9 mouse cellular contexts compared by ENCODE assay signal in genomic region chr1:157552749-157553451, GRCm38 (mm10). TPM values are rescaled to one million over a fixed set of nuclear protein-coding genes. Genes with fewer than 3 reads are reported as not detected.
DNase-seq lines count a peak whose midpoint lies in the region; ATAC-seq and TF ChIP-seq lines count a peak whose summit lies in the region.
"Had no signal": no experiment of that assay in that cellular context is flagged by ENCODE, and none has a peak within 500 bp of the region (broad histone marks: within the 10 kb centered on the region; RNA-seq: fewer than 3 reads in every experiment).

No protein-coding gene starts in this region.

- no peaks in the 10 kb centered on the region for H3K36me3 ChIP-seq in limb, embryonic 11.5 days (ENCODE audit: control insufficient read depth, insufficient read depth, low read length)
- H3K36me3 ChIP-seq in splenic B cell, adult 2 months (ENCODE audit: control insufficient read depth, insufficient read depth, low read length, poor library complexity, severe bottlenecking) = no peaks in the 10 kb centered on the region
- H3K36me3 ChIP-seq: embryonic facial prominence, embryonic 15.5 days had no signal

- 65% methylated on average over 7 of the region's 7 CpGs for WGBS in cerebellum, adult 2 months
- 57% methylated on average over 7 of the region's 7 CpGs for WGBS in limb, embryonic 11.5 days

- H3K4me1 ChIP-seq in cerebellum, adult 2 months (ENCODE audit: control insufficient read depth, insufficient read depth, low read length) = peaks cover 21% of the 10 kb centered on the region
- H3K4me1 ChIP-seq in limb, embryonic 11.5 days (ENCODE audit: control insufficient read depth, insufficient read depth, low read length) = 0 out of 2 replicates have a peak, but pooled peaks cover 7% of the 10 kb centered on the region

- no peaks in the 10 kb centered on the region for H3K27me3 ChIP-seq in cerebellum, adult 2 months (ENCODE audit: control insufficient read depth, insufficient read depth, low read length)
- H3K27me3 ChIP-seq in limb, embryonic 11.5 days (ENCODE audit: control insufficient read depth, insufficient read depth, low read length) = 0 out of 2 replicates have a peak, but pooled peaks cover 2% of the 10 kb centered on the region
- no peaks in the 10 kb centered on the region for H3K27me3 ChIP-seq in splenic B cell, adult 2 months (ENCODE audit: control insufficient read depth, insufficient read depth, low read length, poor library complexity, severe bottlenecking)

- H3K27ac ChIP-seq in cerebellum, adult 2 months (ENCODE audit: insufficient read depth, low read length) = no peak overlapping the region
- no peak overlapping the region for H3K27ac ChIP-seq in limb, embryonic 11.5 days (replicated peaks; ENCODE audit: low read depth, low read length)
- H3K27ac ChIP-seq: embryonic facial prominence, embryonic 15.5 days had no signal

- peak; percentile 50 for DNase-seq in urinary bladder, postnatal 14 days (ENCODE audit: low spot score)
- no peak for DNase-seq in urinary bladder, adult 2 months (ENCODE audit: low spot score)
- DNase-seq in cerebellum, adult 2 months = peak; percentile 75 to 79
- DNase-seq in frontal cortex, adult 2 months (ENCODE audit: extremely low spot score in 1 of 2, low spot score in 1 of 2) = peak; percentile 74 to 86
- peak; percentile 50 for DNase-seq in kidney, adult 9 months
- DNase-seq in limb, embryonic 11.5 days (ENCODE audit: low spot score) = peak; percentile 72
- DNase-seq in naive thymus-derived CD4-positive, alpha-beta T cell, adult 2 months (ENCODE audit: low read depth) = peak; percentile 63
- DNase-seq in splenic B cell, adult 2 months (ENCODE audit: low read depth, low spot score) = peak; percentile 82

- no peak for ATAC-seq in limb, embryonic 11.5 days (ENCODE audit: insufficient number of reproducible peaks, low FRiP score, low TSS enrichment, low read depth)

- no peak overlapping the region for H3K4me3 ChIP-seq in cerebellum, adult 2 months (replicated peaks; ENCODE audit: insufficient read depth, low read depth, low read length)
- H3K4me3 ChIP-seq in limb, embryonic 11.5 days (ENCODE audit: low read depth, low read length) = no peak overlapping the region
- H3K4me3 ChIP-seq: embryonic facial prominence, embryonic 15.5 days had no signal

- H3K9ac ChIP-seq in limb, embryonic 11.5 days (ENCODE audit: low read length) = no peak overlapping the region
- H3K9ac ChIP-seq: embryonic facial prominence, embryonic 15.5 days had no signal

- TF ChIP-seq POLR2A in cerebellum, adult 2 months (IDR thresholded peaks at IDR 0.05; ENCODE audit: borderline replicate concordance, insufficient read depth, low read length) = no peak

- peak; percentile 99 for TF ChIP-seq CTCF in cerebellum, adult 2 months (IDR thresholded peaks at IDR 0.05; ENCODE audit: borderline replicate concordance, insufficient read depth, low read depth, low read length)

- H3K9me3 ChIP-seq in limb, embryonic 11.5 days (ENCODE audit: control insufficient read depth, low read length) = no peaks in the 10 kb centered on the region
- H3K9me3 ChIP-seq: embryonic facial prominence, embryonic 15.5 days had no signal

- no peak overlapping the region for H3K4me2 ChIP-seq in limb, embryonic 11.5 days (ENCODE audit: low read depth, severe bottlenecking)
- H3K4me2 ChIP-seq: embryonic facial prominence, embryonic 15.5 days had no signal

RNA-seq across cellular contexts. Expression of gene Sec16b, which starts 46.4 kb away (rescaled TPM):
- polyA plus RNA-seq in urinary bladder, adult 2 months (2012; rRNA removed) = 7.1 and 9.2 TPM in 2 replicates
- 0.48 and 0.51 TPM in 2 replicates for polyA plus RNA-seq in cerebellum, adult 2 months (2012; rRNA removed)
- polyA plus RNA-seq in frontal cortex, adult 2 months (2012; rRNA removed) = 1.0 and 1.3 TPM in 2 replicates
- polyA plus RNA-seq in limb, embryonic 11.5 days (2014; fragmentation: Nextera tagmentation; extraction: Ambion mirVana) = 0.84 and 1.3 TPM in 2 replicates
